Mouse (Mus musculus) thymus, adult 2 months (tissue): Measurements from ENCODE around the gene Ndufb7.

Source experiments
- CTCF ChIP-seq: fragments of 200-500 bp; IDR thresholded peaks from 2 replicates; pipeline ENCODE4 v1.5.1; 2012; ENCODE audit warnings: mild to moderate bottlenecking, control low read depth, low read length, moderate library complexity, borderline replicate concordance; ENCODE audit not compliant: control insufficient read depth, poor library complexity, insufficient read depth; ENCODE audit errors: extremely low read depth
- POLR2A ChIP-seq: fragments of 200-500 bp; IDR thresholded peaks from 2 replicates; pipeline ENCODE4 v1.6.1; 2012; ENCODE audit warnings: mild to moderate bottlenecking, low read length, control low read depth, moderate library complexity; ENCODE audit not compliant: control insufficient read depth, poor library complexity, insufficient read depth; ENCODE audit errors: extremely low read depth

DNA sequence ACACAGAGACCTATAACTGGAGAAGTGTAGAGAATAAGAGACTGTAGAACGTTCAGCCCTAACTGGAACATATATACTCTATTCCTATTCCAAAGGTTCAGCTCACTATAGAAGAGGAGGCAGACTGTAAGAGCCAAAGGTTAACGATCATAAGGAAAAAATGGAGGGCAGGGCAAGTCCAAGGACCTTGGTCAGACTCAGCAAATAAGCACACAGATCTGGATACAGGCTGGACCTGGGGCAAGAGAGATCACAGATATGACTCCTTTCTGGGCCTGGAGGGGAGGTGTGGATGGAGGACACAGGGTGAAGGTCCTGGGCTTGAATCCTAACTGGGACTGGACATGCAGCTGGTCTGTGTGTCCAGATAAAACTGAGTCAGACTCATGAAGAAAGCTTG is 31.7 kb upstream of the Ndufb7 start:
- TF ChIP-seq CTCF (no peak), POLR2A (no peak)
